Mouse (Mus musculus) embryonic facial prominence, embryonic 14.5 days (tissue): ENCODE measurements at regions not wholly inside any gene's neighbourhood (a gene's known extent, or its start where the extent isn't known, plus 50 kb on each side); places are given as distances from the start of the nearest gene placed in this dataset.
A peak's percentile ranks its signal among the peaks of the same experiment; 100 is the strongest.

ENCODE experiments used
- ATAC-seq: fragments of 200-750 bp; cut with Nextera tagmentation; 2 replicates; pipeline ENCODE4 v1.8.0; 2017; ENCODE audit warnings: low read depth, moderate number of reproducible peaks, moderate TSS enrichment
- DNase-seq: peaks from one replicate; pipeline ENCODE4 v3.0.0-alpha.2; 2015; ENCODE audit warnings: low spot score
- H3K27ac ChIP-seq: fragments of 300-500 bp; sonication (generic); replicated peaks from 2 replicates; pipeline ENCODE4 v1.5.1; 2014; ENCODE audit warnings: low read depth, mild to moderate bottlenecking, low read length, moderate library complexity
- H3K27me3 ChIP-seq: fragments of 300-500 bp; sonication (generic); replicated peaks from 2 replicates; pipeline ENCODE4 v1.6.1; 2014; ENCODE audit warnings: low read length; ENCODE audit not compliant: control insufficient read depth, insufficient read depth
- H3K36me3 ChIP-seq: fragments of 300-500 bp; sonication (generic); 2 replicates; pipeline ENCODE4 v1.6.1; 2014; ENCODE audit warnings: low read length, mixed read lengths; ENCODE audit not compliant: control insufficient read depth, insufficient read depth
- H3K4me1 ChIP-seq: fragments of 300-500 bp; sonication (generic); 2 replicates; pipeline ENCODE4 v1.6.1; 2014; ENCODE audit warnings: antibody characterized with exemption, low read length; ENCODE audit not compliant: control insufficient read depth, insufficient read depth
- H3K4me2 ChIP-seq: fragments of 300-500 bp; sonication (generic); 2 replicates; pipeline ENCODE4 v1.6.1; 2014; ENCODE audit warnings: low read depth, mild to moderate bottlenecking, low read length, moderate library complexity, mixed read lengths
- H3K4me3 ChIP-seq: fragments of 300-500 bp; sonication (generic); 2 replicates; pipeline ENCODE4 v1.5.1; 2014; ENCODE audit warnings: low read depth, mild to moderate bottlenecking, low read length
- H3K9ac ChIP-seq: fragments of 300-500 bp; sonication (generic); 2 replicates; pipeline ENCODE4 v1.6.1; 2014; ENCODE audit warnings: low read depth, mild to moderate bottlenecking, low read length, moderate library complexity, mixed read lengths
- H3K9me3 ChIP-seq: fragments of 300-500 bp; sonication (generic); 2 replicates; pipeline ENCODE4 v1.6.1; 2016; ENCODE audit warnings: low read length; ENCODE audit not compliant: control insufficient read depth
- WGBS: fragments of 180-500 bp; shearing (Covaris S2); extraction: QIAGEN DNeasy Blood & Tissue Kit; methylation state at CpG from one replicate; pipeline ENCODE4 v1.1.7; 2014; 5-methylcytosine and 5-hydroxymethylcytosine counted together

GRCm38 (mm10) chr2:57424879-57425278 lies 187.4 kb downstream of the Gpd2 start:
- Histone ChIP-seq H3K9me3 (0 out of 2 replicates have a peak, but pooled peaks cover 7% of the 10 kb centered on the region), H3K27me3 (no peaks in the 10 kb centered on the region), H3K4me3 (no peak overlapping the region), H3K4me2 (no peak overlapping the region), H3K36me3 (no peaks in the 10 kb centered on the region), H3K4me1 (no peaks in the 10 kb centered on the region), H3K27ac (no peak overlapping the region), H3K9ac (no peak overlapping the region)
- 80% methylated on average over 8 of the region's 8 CpGs for WGBS
- no peak for DNase-seq
- no peak for ATAC-seq

GRCm38 (mm10) chr2:57425439-57425838 lies 188.0 kb downstream of the Gpd2 start:
- no peak overlapping the region for H3K4me3 ChIP-seq
- no peak overlapping the region for H3K27ac ChIP-seq
- no peaks in the 10 kb centered on the region for H3K4me1 ChIP-seq
- DNase-seq, result no peak
- H3K9me3 ChIP-seq, result 0 out of 2 replicates have a peak, but pooled peaks cover 7% of the 10 kb centered on the region
- H3K9ac ChIP-seq, result no peak overlapping the region
- H3K36me3 ChIP-seq, result no peaks in the 10 kb centered on the region
- no peak overlapping the region for H3K4me2 ChIP-seq
- no peaks in the 10 kb centered on the region for H3K27me3 ChIP-seq
- 96% methylated on average over 5 of the region's 5 CpGs for WGBS
- no peak for ATAC-seq

- Histone ChIP-seq H3K27ac (no peak overlapping the region), H3K36me3 (no peaks in the 10 kb centered on the region), H3K4me3 (no peak overlapping the region), H3K4me2 (no peak overlapping the region), H3K9me3 (no peaks in the 10 kb centered on the region), H3K9ac (no peak overlapping the region), H3K4me1 (no peaks in the 10 kb centered on the region), H3K27me3 (no peaks in the 10 kb centered on the region)
- ATAC-seq (no peak), DNase-seq (no peak)
- WGBS, result 89% methylated on average over 6 of the region's 6 CpGs
These were observed 213.7 kb downstream of the Gpd2 start for GRCm38 (mm10) chr2:57450996-57451770.

- Histone ChIP-seq H3K27me3 (no peaks in the 10 kb centered on the region), H3K27ac (no peak overlapping the region; the same call in 1 of the 2 replicates), H3K36me3 (no peaks in the 10 kb centered on the region), H3K9me3 (no peaks in the 10 kb centered on the region), H3K4me3 (no peak overlapping the region), H3K4me1 (no peaks in the 10 kb centered on the region), H3K9ac (no peak overlapping the region), H3K4me2 (no peak overlapping the region)
- DNase-seq (peak; percentile 76), ATAC-seq (peak; percentile 86)
- 69% methylated on average over 5 of the region's 5 CpGs for WGBS
These were observed 216.7 kb downstream of the Gpd2 start for GRCm38 (mm10) chr2:57453896-57454679.

GRCm38 (mm10) chr2:57459901-57460300 lies 222.5 kb downstream of the Gpd2 start:
- H3K9me3 ChIP-seq, result no peaks in the 10 kb centered on the region
- H3K4me3 ChIP-seq, result no peak overlapping the region
- no peaks in the 10 kb centered on the region for H3K36me3 ChIP-seq
- no peaks in the 10 kb centered on the region for H3K27me3 ChIP-seq
- no peak overlapping the region for H3K9ac ChIP-seq
- no peak for DNase-seq
- no peak overlapping the region for H3K27ac ChIP-seq
- ATAC-seq, result no peak
- no peak overlapping the region for H3K4me2 ChIP-seq
- no peaks in the 10 kb centered on the region for H3K4me1 ChIP-seq
- WGBS, result 83% methylated on average over 2 of the region's 2 CpGs

- Histone ChIP-seq H3K4me2 (no peak overlapping the region), H3K9me3 (no peaks in the 10 kb centered on the region), H3K9ac (no peak overlapping the region), H3K27me3 (no peaks in the 10 kb centered on the region), H3K4me1 (no peaks in the 10 kb centered on the region), H3K4me3 (no peak overlapping the region), H3K36me3 (no peaks in the 10 kb centered on the region), H3K27ac (no peak overlapping the region)
- 67% methylated on average over 3 of the region's 3 CpGs for WGBS
- ATAC-seq, result no peak
- DNase-seq, result no peak
These were observed 236.4 kb downstream of the Gpd2 start for GRCm38 (mm10) chr2:57473873-57474272.

GRCm38 (mm10) chr2:57492116-57492515 lies 254.7 kb downstream of the Gpd2 start:
- no peak for DNase-seq
- Histone ChIP-seq H3K4me3 (no peak overlapping the region), H3K4me1 (no peaks in the 10 kb centered on the region), H3K27ac (no peak overlapping the region), H3K27me3 (no peaks in the 10 kb centered on the region), H3K4me2 (no peak overlapping the region), H3K9ac (no peak overlapping the region), H3K9me3 (no peaks in the 10 kb centered on the region), H3K36me3 (no peaks in the 10 kb centered on the region)
- no peak for ATAC-seq
- 68% methylated on average over 4 of the region's 4 CpGs for WGBS

GRCm38 (mm10) chr2:57492914-57493621 lies 255.6 kb downstream of the Gpd2 start:
- Histone ChIP-seq H3K36me3 (no peaks in the 10 kb centered on the region), H3K27me3 (no peaks in the 10 kb centered on the region), H3K4me2 (no peak overlapping the region), H3K9me3 (no peaks in the 10 kb centered on the region), H3K27ac (no peak overlapping the region), H3K4me1 (no peaks in the 10 kb centered on the region), H3K4me3 (no peak overlapping the region), H3K9ac (no peak overlapping the region)
- no peak for ATAC-seq
- DNase-seq, result peak; percentile 5
- 76% methylated on average over 6 of the region's 6 CpGs for WGBS
